Mouse (Mus musculus) testis, adult 2 months (tissue): Measurements from ENCODE around the gene Med24. TPM values are rescaled to one million over a fixed set of nuclear protein-coding genes. Genes with fewer than 3 reads are reported as not detected.
A peak's percentile ranks its signal among the peaks of the same experiment; 100 is the strongest.

Experiments
- H3K27ac ChIP-seq: fragments of 200-500 bp; 2 replicates; pipeline ENCODE4 v1.5.1; 2012; ENCODE audit warnings: low read depth, low read length; ENCODE audit not compliant: control insufficient read depth, insufficient read depth
- H3K27me3 ChIP-seq: fragments of 200-500 bp; 2 replicates; pipeline ENCODE4 v1.6.1; 2012; ENCODE audit warnings: mild to moderate bottlenecking, low read length, moderate library complexity; ENCODE audit not compliant: control insufficient read depth, insufficient read depth
- H3K36me3 ChIP-seq: fragments of 200-500 bp; 2 replicates; pipeline ENCODE4 v1.6.1; 2012; ENCODE audit warnings: mild to moderate bottlenecking, low read length; ENCODE audit not compliant: control insufficient read depth, insufficient read depth
- H3K4me1 ChIP-seq: fragments of 200-500 bp; 2 replicates; pipeline ENCODE4 v1.6.1; 2012; ENCODE audit warnings: low read length; ENCODE audit not compliant: control insufficient read depth, insufficient read depth
- H3K4me3 ChIP-seq: fragments of 200-500 bp; 2 replicates; pipeline ENCODE4 v1.5.1; 2012; ENCODE audit warnings: low read depth, mild to moderate bottlenecking, low read length, moderate library complexity, mixed read lengths; ENCODE audit not compliant: control insufficient read depth
- CTCF ChIP-seq: fragments of 200-500 bp; IDR thresholded peaks from 2 replicates; pipeline ENCODE4 v1.5.1; 2012; ENCODE audit warnings: low read depth, mild to moderate bottlenecking, inconsistent platforms, low read length, moderate library complexity; ENCODE audit not compliant: control insufficient read depth, insufficient read depth, insufficient replicate concordance
- POLR2A ChIP-seq: fragments of 200-500 bp; IDR thresholded peaks from 2 replicates; pipeline ENCODE4 v1.6.1; 2012; ENCODE audit warnings: low read depth, mild to moderate bottlenecking, inconsistent platforms, low read length, moderate library complexity; ENCODE audit not compliant: control insufficient read depth
- polyA plus RNA-seq: library from polyadenylated mRNA; depleted of rRNA; stranded (reverse); fragments of >200 nt; gene quantifications from 2 replicates; pipeline ENCODE4 v1.2.3, GENCODE M21; 2012

Med24 gene
- polyA plus RNA-seq, 1 experiment = 96.6 TPM

- TF ChIP-seq POLR2A (no peak), CTCF (no peak)
- Histone ChIP-seq H3K4me1 (peaks cover 4% of the 10 kb centered on the region), H3K27me3 (no peaks in the 10 kb centered on the region), H3K36me3 (no peaks in the 10 kb centered on the region), H3K4me3 (no peak overlapping the region), H3K27ac (no peak overlapping the region)
Measured at GRCm38 (mm10) chr11:98754151-98754620, 25.0 kb upstream of the Med24 start.

- TF ChIP-seq POLR2A = no peak
- no peaks in the 10 kb centered on the region for H3K27me3 ChIP-seq
- H3K4me1 ChIP-seq = peaks cover 8% of the 10 kb centered on the region
- no peaks in the 10 kb centered on the region for H3K36me3 ChIP-seq
- H3K27ac ChIP-seq = no peak overlapping the region
- H3K4me3 ChIP-seq = no peak overlapping the region
Measured at GRCm38 (mm10) chr11:98753264-98753663, 24.0 kb upstream of the Med24 start.

- Histone ChIP-seq H3K4me3 (no peak overlapping the region), H3K4me1 (peaks cover 11% of the 10 kb centered on the region), H3K27ac (no peak overlapping the region), H3K27me3 (no peaks in the 10 kb centered on the region), H3K36me3 (no peaks in the 10 kb centered on the region)
- TF ChIP-seq CTCF = no peak
- no peak for TF ChIP-seq POLR2A
Measured at GRCm38 (mm10) chr11:98752562-98753140, 23.4 kb upstream of the Med24 start.

- Histone ChIP-seq H3K27ac (no peak overlapping the region), H3K36me3 (no peaks in the 10 kb centered on the region), H3K27me3 (no peaks in the 10 kb centered on the region), H3K4me1 (peaks cover 15% of the 10 kb centered on the region), H3K4me3 (no peak overlapping the region)
- no peak for TF ChIP-seq CTCF
- TF ChIP-seq POLR2A = no peak
Measured at GRCm38 (mm10) chr11:98751221-98751782, 22.1 kb upstream of the Med24 start.

DNA sequence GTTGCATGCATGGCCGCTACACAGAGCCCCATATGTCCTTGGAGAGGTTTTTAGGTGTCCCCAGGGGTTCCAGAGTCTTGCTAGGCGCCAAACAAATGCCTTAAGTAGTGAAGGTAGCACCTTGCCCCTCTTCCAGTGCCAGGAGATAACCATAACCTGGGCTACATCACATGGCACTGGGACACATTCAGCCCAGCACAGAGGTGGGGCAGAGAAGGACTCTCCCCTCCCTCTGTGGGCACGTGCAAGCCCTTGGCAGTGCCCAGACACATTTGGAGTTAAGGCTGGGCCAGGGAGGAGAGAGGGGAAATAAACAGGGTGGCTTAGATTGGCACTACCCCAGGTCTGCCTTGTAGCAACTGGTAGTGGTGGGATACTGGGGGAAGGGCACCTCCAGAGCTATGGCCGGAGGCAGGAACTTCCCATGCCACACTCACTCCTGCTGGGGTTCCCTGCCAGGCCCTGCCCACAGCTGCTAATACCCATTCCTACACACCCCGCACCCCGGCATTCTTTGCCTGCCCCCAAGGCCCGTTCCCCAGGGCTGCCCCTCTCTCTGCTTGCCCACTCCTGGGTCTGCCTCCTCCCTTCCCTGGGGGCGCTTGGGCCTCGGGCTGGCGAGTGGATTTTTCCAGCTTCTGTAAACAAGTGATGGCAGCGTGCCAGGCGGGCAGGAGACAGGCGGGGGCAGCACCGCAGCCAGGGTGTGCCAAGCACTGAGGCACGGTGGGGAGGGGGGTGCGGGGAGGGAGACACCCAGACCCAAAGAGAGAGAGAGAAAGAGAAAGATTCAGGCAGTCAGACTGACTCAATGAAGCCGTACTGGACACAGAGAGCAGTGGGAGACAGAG, 21.3 kb upstream of the Med24 start:
- Histone ChIP-seq H3K4me3 (no peak overlapping the region), H3K4me1 (peaks cover 20% of the 10 kb centered on the region), H3K27me3 (no peaks in the 10 kb centered on the region), H3K36me3 (no peaks in the 10 kb centered on the region), H3K27ac (no peak overlapping the region)
- TF ChIP-seq CTCF (no peak), POLR2A (peak; percentile 26; the same call in 1 of the 2 replicates)

GRCm38 (mm10) chr11:98749716-98750115, 20.5 kb upstream of the Med24 start:
- Histone ChIP-seq H3K4me3 (no peak overlapping the region), H3K27ac (no peak overlapping the region)

DNA sequence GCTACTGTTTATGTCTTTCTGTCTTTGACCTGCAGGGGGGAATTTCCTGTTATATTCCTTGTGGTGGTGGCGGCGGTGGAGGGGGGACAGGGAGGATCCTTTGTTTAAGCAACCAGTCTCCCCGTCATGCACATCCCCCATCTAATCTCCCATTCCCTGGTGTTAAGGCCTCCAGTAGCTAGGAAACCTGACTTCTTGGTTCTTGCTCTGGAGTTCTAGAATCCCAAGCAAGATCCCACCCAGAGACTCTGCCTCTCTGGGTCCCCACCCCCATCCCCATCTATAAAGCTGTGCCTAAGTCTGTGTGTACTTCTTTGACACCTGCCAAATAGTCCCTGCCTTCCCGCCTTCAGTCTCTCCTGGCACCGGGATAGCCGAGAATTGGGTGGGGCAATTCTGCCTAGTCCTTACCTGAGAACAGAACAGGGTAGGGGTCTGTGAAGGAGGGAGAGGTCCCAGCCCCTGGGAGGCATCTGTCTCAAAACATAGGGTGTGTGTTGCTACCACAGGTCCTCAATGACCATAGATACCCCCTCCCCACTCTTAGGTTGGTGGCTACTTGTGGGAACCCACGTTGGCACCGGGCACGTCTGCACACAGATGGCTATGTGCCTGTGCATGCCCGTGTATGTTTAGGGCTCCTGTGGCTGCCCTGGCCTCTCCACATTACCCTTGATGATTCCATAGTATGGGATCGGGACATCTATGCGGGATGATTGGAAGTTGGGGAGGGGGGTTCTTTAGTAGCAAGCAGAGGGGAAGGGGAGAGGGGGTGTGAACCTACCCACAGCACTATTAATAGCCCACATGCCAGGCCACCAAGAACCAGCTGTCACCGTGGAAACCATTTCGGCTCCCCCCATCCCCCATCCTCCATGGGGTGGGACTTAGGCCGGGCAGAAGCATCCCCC, 19.5 kb upstream of the Med24 start:
- peak; percentile 53; the same call in 1 of the 2 replicates for TF ChIP-seq POLR2A
- TF ChIP-seq CTCF = no peak
- Histone ChIP-seq H3K27ac (no peak overlapping the region), H3K27me3 (no peaks in the 10 kb centered on the region), H3K36me3 (no peaks in the 10 kb centered on the region), H3K4me1 (peaks cover 26% of the 10 kb centered on the region), H3K4me3 (peak overlapping the region; percentile 78)

More at GRCm38 (mm10) chr11:98749716-98750115, 20.5 kb upstream of the Med24 start:
- TF ChIP-seq CTCF (no peak), POLR2A (no peak)
- H3K4me1 ChIP-seq = peaks cover 23% of the 10 kb centered on the region
- H3K27me3 ChIP-seq = no peaks in the 10 kb centered on the region
- no peaks in the 10 kb centered on the region for H3K36me3 ChIP-seq
